Mouse (Mus musculus) liver, embryonic 14.5 days (tissue): ENCODE data around the gene Arhgef38. TPM values are rescaled to one million over a fixed set of nuclear protein-coding genes. Genes with fewer than 3 reads are reported as not detected.

Source experiments
- ATAC-seq: fragments of 200-750 bp; cut with Nextera tagmentation; 2 replicates; pipeline ENCODE4 v1.8.0; 2017; ENCODE audit warnings: moderate number of reproducible peaks, mild to moderate bottlenecking, moderate library complexity; ENCODE audit not compliant: insufficient read depth
- DNase-seq, 3 experiments: peaks; one replicate each; pipeline ENCODE4 v3.0.0-alpha.2; 2012 to 2013; ENCODE audit warnings: low read depth in 3 of 3, low spot score in 3 of 3
- H3K27ac ChIP-seq: fragments of 300-500 bp; sonication (generic); 2 replicates; pipeline ENCODE4 v1.5.1; 2014; ENCODE audit warnings: moderate library complexity, mild to moderate bottlenecking, control low read depth, inconsistent platforms
- H3K27me3 ChIP-seq: fragments of 300-500 bp; sonication (generic); 2 replicates; pipeline ENCODE4 v1.6.1; 2014; ENCODE audit warnings: mild to moderate bottlenecking, low read length, moderate library complexity; ENCODE audit not compliant: control insufficient read depth, insufficient read depth
- H3K36me3 ChIP-seq: fragments of 300-500 bp; sonication (generic); replicated peaks from 2 replicates; pipeline ENCODE4 v1.6.1; 2014; ENCODE audit warnings: low read depth; ENCODE audit not compliant: control insufficient read depth, insufficient read depth
- H3K4me1 ChIP-seq, 2 experiments: fragments of 200-500 bp in 1 of 2; fragments of 300-500 bp in 1 of 2; sonication (generic) in 1 of 2; replicated peaks; 2 replicates each; pipeline ENCODE4 v1.6.1; 2012 to 2014; ENCODE audit warnings: antibody characterized with exemption in 1 of 2, inconsistent platforms in 1 of 2, low read length in 1 of 2; ENCODE audit not compliant: control insufficient read depth in 2 of 2, insufficient read depth in 2 of 2
- H3K4me2 ChIP-seq: fragments of 300-500 bp; sonication (generic); 2 replicates; pipeline ENCODE4 v1.6.1; 2014; ENCODE audit warnings: low read depth, mild to moderate bottlenecking, control low read depth, moderate library complexity
- H3K4me3 ChIP-seq, 2 experiments: fragments of 200-500 bp in 1 of 2; fragments of 300-500 bp in 1 of 2; sonication (generic) in 1 of 2; 2 replicates each; pipeline ENCODE4 v1.5.1; 2012 to 2014; ENCODE audit warnings: low read depth in 2 of 2, low read length in 2 of 2, mild to moderate bottlenecking in 2 of 2, control low read depth in 1 of 2, inconsistent platforms in 1 of 2, moderate library complexity in 1 of 2; ENCODE audit not compliant: insufficient read depth in 1 of 2
- H3K9ac ChIP-seq: fragments of 300-500 bp; sonication (generic); replicated peaks from 2 replicates; pipeline ENCODE4 v1.6.1; 2014; ENCODE audit warnings: mild to moderate bottlenecking, control low read depth, moderate library complexity
- H3K9me3 ChIP-seq: fragments of 300-500 bp; sonication (generic); 2 replicates; pipeline ENCODE4 v1.6.1; 2016; ENCODE audit warnings: low read length, mixed read lengths; ENCODE audit not compliant: control insufficient read depth
- CTCF ChIP-seq: IDR thresholded peaks from 2 replicates; pipeline ENCODE4 v1.5.1; 2016; ENCODE audit warnings: antibody characterized with exemption, low read depth, control low read depth
- EP300 ChIP-seq: IDR thresholded peaks from 2 replicates; pipeline ENCODE4 v1.6.1; 2016; ENCODE audit warnings: antibody characterized with exemption, low read depth
- WGBS: fragments of 180-500 bp; shearing (Covaris S2); extraction: QIAGEN DNeasy Blood & Tissue Kit; methylation state at CpG from one replicate; pipeline ENCODE4 v1.1.7; 2014; ENCODE audit not compliant: insufficient replicate concordance; 5-methylcytosine and 5-hydroxymethylcytosine counted together
- polyA plus RNA-seq, 2 experiments: library from polyadenylated mRNA; depleted of rRNA in 1 of 2; stranded (reverse) in 1 of 2; unstranded in 1 of 2; fragments of >200 nt; fragmentation: Nextera tagmentation in 1 of 2; extraction: Ambion mirVana in 1 of 2; gene quantifications; 2 replicates each; pipeline versions ENCODE4 v1.2.1 to v1.2.3; 2012 to 2014

Arhgef38 gene
- polyA plus RNA-seq, 2 experiments = 0.02 TPM; not detected in 1

GRCm38 (mm10) chr3:133113281-133113680, 121.5 kb downstream of the Arhgef38 start:
- no peak overlapping the region for H3K9ac ChIP-seq
- TF ChIP-seq CTCF = no peak
- no peak for TF ChIP-seq EP300
- no peaks in the 10 kb centered on the region for H3K27me3 ChIP-seq
- H3K36me3 ChIP-seq = peaks cover 6% of the 10 kb centered on the region
- H3K27ac ChIP-seq = no peak overlapping the region
- 30% methylated on average over 1 of the region's 1 CpGs for whole genome bisulfite sequencing
- no peak for ATAC-seq
- no peaks in the 10 kb centered on the region for H3K9me3 ChIP-seq
- no peak overlapping the region for H3K4me2 ChIP-seq
- H3K4me1 ChIP-seq = no peaks in the 10 kb centered on the region
- no peak overlapping the region for H3K4me3 ChIP-seq
- no peak for DNase-seq

GRCm38 (mm10) chr3:133111741-133112140, 123.0 kb downstream of the Arhgef38 start:
- Histone ChIP-seq H3K4me1 (no peaks in the 10 kb centered on the region), H3K9me3 (no peaks in the 10 kb centered on the region), H3K27me3 (no peaks in the 10 kb centered on the region), H3K36me3 (peaks cover 13% of the 10 kb centered on the region), H3K27ac (no peak overlapping the region), H3K9ac (no peak overlapping the region), H3K4me2 (no peak overlapping the region), H3K4me3 (no peak overlapping the region)
- no peak for ATAC-seq
- TF ChIP-seq CTCF (peak; percentile 29; the same call in 1 of the 2 replicates), EP300 (no peak)
- DNase-seq = no peak
- WGBS = 13% methylated on average over 2 of the region's 2 CpGs

- Histone ChIP-seq H3K27me3 (no peaks in the 10 kb centered on the region), H3K9ac (no peak overlapping the region), H3K9me3 (no peaks in the 10 kb centered on the region), H3K36me3 (peaks cover 19% of the 10 kb centered on the region), H3K4me2 (no peak overlapping the region), H3K4me3 (no peak overlapping the region), H3K27ac (no peak overlapping the region), H3K4me1 (no peaks in the 10 kb centered on the region)
- no peak for TF ChIP-seq EP300
- TF ChIP-seq CTCF = no peak
- WGBS = 80% methylated on average over 4 of the region's 4 CpGs
- ATAC-seq (no peak), DNase-seq (no peak)
Measured at GRCm38 (mm10) chr3:133109844-133110243, 124.9 kb downstream of the Arhgef38 start.

GRCm38 (mm10) chr3:133108731-133109130, 126.0 kb downstream of the Arhgef38 start:
- no peak for TF ChIP-seq EP300
- TF ChIP-seq CTCF = no peak
- Histone ChIP-seq H3K27me3 (no peaks in the 10 kb centered on the region), H3K27ac (no peak overlapping the region), H3K9me3 (no peaks in the 10 kb centered on the region), H3K4me2 (no peak overlapping the region), H3K9ac (no peak overlapping the region), H3K36me3 (peaks cover 20% of the 10 kb centered on the region), H3K4me3 (no peak overlapping the region), H3K4me1 (no peaks in the 10 kb centered on the region)
- WGBS = 84% methylated on average over 4 of the region's 4 CpGs
- DNase-seq (no peak), ATAC-seq (no peak)

- DNase-seq = no peak
- no peaks in the 10 kb centered on the region for H3K9me3 ChIP-seq
- peaks cover 32% of the 10 kb centered on the region for H3K36me3 ChIP-seq
- TF ChIP-seq EP300 (no peak), CTCF (no peak)
- H3K4me2 ChIP-seq = no peak overlapping the region
- H3K4me3 ChIP-seq = no peak overlapping the region
- WGBS = 75% methylated on average over 3 of the region's 3 CpGs
- H3K9ac ChIP-seq = no peak overlapping the region
- no peaks in the 10 kb centered on the region for H3K4me1 ChIP-seq
- H3K27me3 ChIP-seq = no peaks in the 10 kb centered on the region
- H3K27ac ChIP-seq = no peak overlapping the region
- ATAC-seq = no peak
Measured at GRCm38 (mm10) chr3:133104436-133104835, 130.3 kb downstream of the Arhgef38 start.
